Mouse (Mus musculus) olfactory bulb, adult 2 months (tissue): ENCODE results near the gene Siglecg. TPM values are rescaled to one million over a fixed set of nuclear protein-coding genes. Genes with fewer than 3 reads are reported as not detected.
"Not testable (repeated sequence)": the region's sequence is repeated elsewhere in the genome, so short reads cannot be mapped to it uniquely, and the experiment has no call there.

Source experiments
- H3K27ac ChIP-seq: fragments of 200-500 bp; 2 replicates; pipeline ENCODE4 v1.5.1; 2012; ENCODE audit warnings: low read depth, low read length; ENCODE audit not compliant: insufficient read depth
- H3K4me1 ChIP-seq: fragments of 200-500 bp; 2 replicates; pipeline ENCODE4 v1.6.1; 2012; ENCODE audit warnings: low read length; ENCODE audit not compliant: control insufficient read depth, insufficient read depth
- H3K4me3 ChIP-seq: fragments of 200-500 bp; 2 replicates; pipeline ENCODE4 v1.5.1; 2012; ENCODE audit warnings: mild to moderate bottlenecking, low read depth, low read length, moderate library complexity; ENCODE audit not compliant: insufficient read depth
- CTCF ChIP-seq: fragments of 200-500 bp; IDR thresholded peaks from 2 replicates; pipeline ENCODE4 v1.5.1; 2012; ENCODE audit warnings: low read depth, mild to moderate bottlenecking, low read length, moderate library complexity; ENCODE audit not compliant: insufficient read depth
- POLR2A ChIP-seq: fragments of 200-500 bp; IDR thresholded peaks from 2 replicates; pipeline ENCODE4 v1.6.1; 2012; ENCODE audit warnings: mild to moderate bottlenecking, low read depth, low read length, moderate library complexity; ENCODE audit not compliant: insufficient read depth
- WGBS: fragments of 180-500 bp; shearing (Covaris S2); methylation state at CpG from one replicate; pipeline ENCODE4 v1.1.7; 2018; 5-methylcytosine and 5-hydroxymethylcytosine counted together
- polyA plus RNA-seq: library from polyadenylated mRNA; stranded (reverse); fragments of >200 nt; gene quantifications from 2 replicates; pipeline ENCODE4 v1.2.4, GENCODE M21; 2012; ENCODE audit warnings: low replicate concordance; ENCODE audit not compliant: missing spikeins, insufficient read depth, insufficient read length

The Siglecg gene
- not detected in 2 replicates for polyA plus RNA-seq

DNA sequence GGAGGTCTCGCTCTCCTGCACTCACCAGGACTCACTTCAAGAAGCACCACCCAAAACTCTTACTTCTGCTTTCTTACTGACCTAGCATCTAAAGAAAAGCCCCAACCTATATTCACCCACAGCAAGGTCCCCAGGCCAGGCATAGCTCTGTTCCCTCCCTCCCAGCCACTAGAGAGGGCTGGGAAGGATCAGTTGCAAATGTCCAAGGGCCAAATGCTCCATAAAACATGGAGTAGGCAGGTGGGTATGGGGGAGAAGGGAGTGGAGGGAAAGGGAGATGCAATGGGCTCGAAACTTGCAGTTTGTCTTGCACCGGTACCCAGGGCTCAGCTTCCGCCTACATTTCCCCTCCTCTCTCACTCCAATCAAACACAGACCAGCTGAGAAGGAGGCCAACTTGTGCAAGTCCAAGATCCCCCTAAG, at the start of gene Siglecg:
Gene Siglecg (plus strand): TSS at position 74 of the 423 bp plus-strand sequence.
- no peak within 1 kb of the TSS for H3K4me3 ChIP-seq
- WGBS: 78% methylated on average over 4 of the region's 4 CpGs
- no peak within 1 kb of the TSS for H3K27ac ChIP-seq
- TF ChIP-seq POLR2A: no peak
- no peak for TF ChIP-seq CTCF
- no peaks in the 10 kb centered on the region for H3K4me1 ChIP-seq

DNA sequence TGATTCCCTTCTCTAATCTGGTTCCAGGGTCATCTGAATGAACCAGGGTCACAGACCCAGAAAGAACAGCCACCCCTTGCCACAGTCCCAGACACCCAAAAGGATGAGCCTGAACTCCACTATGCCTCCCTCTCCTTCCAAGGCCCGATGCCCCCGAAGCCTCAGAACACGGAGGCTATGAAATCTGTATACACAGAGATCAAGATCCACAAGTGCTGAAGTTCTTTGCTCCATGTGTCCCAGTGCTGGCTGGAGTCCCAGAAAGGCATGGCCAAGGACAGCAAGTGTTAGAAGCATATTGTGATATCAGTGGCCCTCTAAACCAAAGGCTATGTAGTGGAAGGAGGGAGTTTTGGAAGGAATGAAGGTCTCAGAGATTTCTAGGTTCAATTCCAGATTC, 49.4 kb upstream of the Siglecg start:
- no peak overlapping the region for H3K27ac ChIP-seq
- peaks cover 2% of the 10 kb centered on the region; the same call in 1 of the 2 replicates for H3K4me1 ChIP-seq
- WGBS: 85% methylated on average over 3 of the region's 3 CpGs
- no peak overlapping the region for H3K4me3 ChIP-seq
- no peak for TF ChIP-seq POLR2A
- TF ChIP-seq CTCF: no peak

DNA sequence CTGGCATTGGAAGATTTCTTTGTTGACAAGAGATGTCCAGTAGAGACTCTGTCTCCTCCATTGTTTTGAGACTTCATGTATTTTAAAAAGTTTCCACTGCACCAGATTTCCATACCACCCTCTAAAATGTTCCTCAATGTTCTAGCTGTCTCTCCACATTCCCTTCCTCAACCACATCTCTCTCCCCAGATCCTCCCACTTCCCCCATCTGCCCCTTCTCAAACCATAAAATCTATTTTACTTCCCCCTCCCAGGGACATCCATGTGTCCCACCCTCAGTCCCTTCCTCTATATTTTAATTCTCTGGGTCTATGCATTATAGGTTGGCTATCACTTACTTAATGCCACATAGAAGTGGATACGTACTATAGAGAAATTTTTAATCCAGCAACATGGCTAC, 46.6 kb upstream of the Siglecg start:
- 95% methylated on average over 1 of the region's 1 CpGs for WGBS
- no peak overlapping the region for H3K4me3 ChIP-seq
- no peaks in the 10 kb centered on the region for H3K4me1 ChIP-seq
- no peak for TF ChIP-seq CTCF
- no peak for TF ChIP-seq POLR2A
- no peak overlapping the region for H3K27ac ChIP-seq

DNA sequence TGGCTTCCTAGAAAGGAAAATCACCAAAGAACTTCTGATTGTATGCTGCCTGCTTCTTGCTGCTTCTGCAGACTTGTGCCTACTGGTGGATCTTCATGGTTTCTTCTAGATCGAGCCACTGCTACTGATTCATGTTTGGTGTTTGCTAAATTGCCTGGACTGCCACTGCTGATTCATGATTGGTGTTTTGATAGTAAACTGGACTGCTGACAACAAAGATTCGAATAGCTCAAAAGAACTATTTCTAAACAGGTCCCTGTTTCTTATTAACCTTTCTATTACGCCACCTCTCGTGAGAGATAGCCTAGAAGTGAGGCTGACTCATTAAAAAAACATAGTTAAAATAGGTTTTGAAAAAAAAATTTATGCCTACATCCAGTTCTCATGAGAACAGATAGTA, 46.0 kb upstream of the Siglecg start:
- no peak overlapping the region for H3K27ac ChIP-seq
- H3K4me1 ChIP-seq: no peaks in the 10 kb centered on the region
- WGBS: 72% methylated on average over 4 of the region's 4 CpGs
- TF ChIP-seq CTCF: no peak
- TF ChIP-seq POLR2A: no peak
- H3K4me3 ChIP-seq: no peak overlapping the region

DNA sequence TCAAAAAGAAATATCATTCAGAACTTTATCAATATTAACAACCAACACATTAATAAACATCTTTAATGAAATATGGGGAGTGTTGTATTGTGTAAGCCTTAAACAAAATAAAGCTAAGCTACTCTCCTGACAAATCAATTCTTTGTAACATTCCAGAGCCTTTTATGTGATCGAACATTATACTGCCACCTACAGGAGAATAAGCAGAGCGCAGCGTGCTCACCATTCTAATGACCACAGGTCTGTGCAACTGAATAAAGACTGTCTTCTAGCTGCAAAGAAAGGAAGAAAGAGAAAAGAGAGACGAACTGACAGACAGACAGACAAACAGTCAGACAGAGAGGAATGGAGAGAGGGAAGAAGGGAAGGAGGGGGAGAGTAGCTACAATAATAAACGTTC, 29.8 kb upstream of the Siglecg start:
- no peak overlapping the region for H3K27ac ChIP-seq
- no peaks in the 10 kb centered on the region for H3K4me1 ChIP-seq
- TF ChIP-seq POLR2A: no peak
- no peak for TF ChIP-seq CTCF
- H3K4me3 ChIP-seq: no peak overlapping the region
- 7% methylated on average over 5 of the region's 5 CpGs for WGBS

DNA sequence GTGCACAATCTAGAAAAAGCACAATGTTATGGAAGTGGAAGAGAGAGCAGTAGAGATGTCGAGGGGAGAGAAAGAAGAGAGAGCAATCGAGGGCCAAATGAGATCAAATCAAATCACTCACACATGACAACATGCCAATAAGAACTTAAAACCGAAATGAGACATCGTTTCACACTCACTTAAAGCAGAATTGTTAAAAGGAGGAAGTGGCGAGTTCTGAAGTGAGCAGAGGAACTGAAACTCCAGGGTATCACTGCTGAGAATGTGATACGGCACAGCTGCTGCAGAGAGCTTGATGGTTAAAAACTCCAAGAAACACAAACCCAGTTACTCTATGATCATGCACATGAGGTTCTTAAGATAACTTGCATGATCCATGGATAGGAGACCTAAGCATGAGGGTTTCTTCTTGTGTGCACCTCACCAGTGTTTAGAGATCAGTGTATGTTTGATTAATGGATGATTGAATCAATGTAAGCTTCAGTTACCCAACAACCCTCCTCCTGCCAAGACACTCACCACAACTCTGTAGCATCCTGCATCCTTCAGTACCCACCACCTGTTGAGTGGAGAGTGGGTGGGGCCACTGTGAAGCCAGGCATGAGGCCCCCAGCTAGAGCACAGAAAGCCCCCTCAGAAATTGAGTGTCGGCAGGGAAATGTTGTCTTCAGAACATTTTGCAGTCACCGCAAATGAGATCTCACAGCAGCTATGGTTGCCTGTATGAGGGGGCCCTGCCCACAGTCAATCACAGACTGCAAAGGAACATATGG, 15.5 kb upstream of the Siglecg start:
- H3K27ac ChIP-seq: no peak overlapping the region
- no peak overlapping the region for H3K4me3 ChIP-seq
- WGBS: 76% methylated on average over 8 of the region's 8 CpGs
- H3K4me1 ChIP-seq: no peaks in the 10 kb centered on the region
- TF ChIP-seq POLR2A (no peak), CTCF (no peak)

DNA sequence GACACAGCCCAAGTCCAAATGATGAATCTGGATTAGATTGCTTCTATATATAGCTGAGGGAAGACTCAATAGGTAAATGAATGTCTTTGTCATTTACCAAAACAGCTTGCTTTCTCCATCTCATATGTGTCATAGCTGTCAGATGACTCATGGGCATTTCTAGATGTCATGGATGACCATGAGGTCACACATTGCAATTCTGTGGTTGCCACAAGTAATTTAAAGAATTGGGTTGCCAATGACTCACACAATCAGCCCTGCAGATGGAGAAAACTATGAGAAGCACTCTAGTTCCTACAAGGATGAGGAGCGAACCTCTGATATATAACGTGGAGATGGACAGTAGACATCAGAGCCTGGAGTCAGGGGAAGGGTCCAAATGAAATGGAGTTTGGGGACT, 8.5 kb upstream of the Siglecg start:
- 90% methylated on average over 2 of the region's 2 CpGs for WGBS
- TF ChIP-seq POLR2A (no peak), CTCF (no peak)
- Histone ChIP-seq H3K4me3 (no peak overlapping the region), H3K4me1 (no peaks in the 10 kb centered on the region), H3K27ac (no peak overlapping the region)

DNA sequence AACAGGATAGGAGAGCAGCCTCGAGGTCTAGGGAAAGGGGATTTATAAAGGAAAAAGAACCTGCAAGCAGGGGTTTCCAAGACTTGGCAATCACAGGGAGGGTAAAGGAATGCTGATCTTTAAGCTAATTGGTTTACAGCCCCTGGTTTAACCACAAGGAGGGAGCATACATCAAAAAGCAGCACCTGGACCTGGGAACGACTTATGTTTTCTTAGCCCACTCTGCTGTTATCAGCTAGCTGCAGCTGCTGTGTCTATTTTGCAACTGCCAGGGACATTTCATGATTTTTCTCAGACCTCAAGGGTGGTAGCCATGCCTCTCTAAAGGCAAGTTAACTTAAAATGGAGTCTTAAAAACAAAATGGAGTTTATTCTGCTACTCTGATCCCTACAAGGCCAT, 5.3 kb upstream of the Siglecg start:
- no peaks in the 10 kb centered on the region for H3K4me1 ChIP-seq
- TF ChIP-seq CTCF (no peak), POLR2A (no peak)
- 48% methylated on average over 2 of the region's 2 CpGs for WGBS
- no peak overlapping the region for H3K27ac ChIP-seq
- no peak overlapping the region for H3K4me3 ChIP-seq

DNA sequence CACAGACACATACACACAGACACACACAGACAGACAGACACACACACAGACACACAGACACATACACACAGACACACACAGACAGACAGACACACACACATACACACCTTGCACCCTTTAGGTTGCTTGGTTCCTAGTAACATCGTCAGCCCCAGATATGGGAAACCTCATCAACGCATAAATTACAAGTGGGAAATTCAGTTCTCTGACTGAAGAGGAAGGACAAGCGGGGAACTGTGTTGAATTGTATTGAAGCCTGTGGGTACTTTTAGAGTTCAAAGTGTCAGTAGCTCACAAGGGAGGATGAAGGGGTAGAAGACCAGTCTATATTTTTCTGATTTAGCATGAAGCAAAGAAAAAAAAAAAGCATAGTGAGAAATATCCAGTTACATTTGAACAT, 431 bp upstream of the Siglecg start:
- 81% methylated on average over 3 of the region's 3 CpGs for WGBS
- Histone ChIP-seq H3K4me3 (no peak overlapping the region), H3K4me1 (no peaks in the 10 kb centered on the region), H3K27ac (no peak overlapping the region)
- no peak for TF ChIP-seq CTCF
- no peak for TF ChIP-seq POLR2A

DNA sequence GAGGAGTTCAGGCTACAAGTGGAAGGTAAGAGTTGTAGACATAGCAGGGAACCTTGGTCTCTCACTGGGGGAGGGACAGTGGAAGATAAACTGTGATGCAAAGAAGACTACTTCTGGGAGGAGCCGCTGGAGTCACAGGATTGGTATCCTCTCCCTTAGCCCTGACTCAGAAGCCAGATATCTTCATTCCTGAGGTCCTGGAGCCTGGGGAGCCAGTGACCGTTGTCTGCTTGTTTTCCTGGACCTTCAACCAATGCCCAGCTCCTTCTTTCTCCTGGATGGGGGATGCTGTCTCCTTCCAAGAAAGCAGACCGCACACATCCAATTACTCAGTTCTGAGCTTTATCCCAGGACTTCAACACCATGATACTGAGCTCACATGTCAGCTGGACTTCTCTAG, 1.1 kb downstream of the Siglecg start:
- Histone ChIP-seq H3K4me3 (no peak overlapping the region), H3K27ac (no peak overlapping the region), H3K4me1 (no peaks in the 10 kb centered on the region)
- 84% methylated on average over 3 of the region's 3 CpGs for WGBS
- TF ChIP-seq CTCF (no peak), POLR2A (no peak)

DNA sequence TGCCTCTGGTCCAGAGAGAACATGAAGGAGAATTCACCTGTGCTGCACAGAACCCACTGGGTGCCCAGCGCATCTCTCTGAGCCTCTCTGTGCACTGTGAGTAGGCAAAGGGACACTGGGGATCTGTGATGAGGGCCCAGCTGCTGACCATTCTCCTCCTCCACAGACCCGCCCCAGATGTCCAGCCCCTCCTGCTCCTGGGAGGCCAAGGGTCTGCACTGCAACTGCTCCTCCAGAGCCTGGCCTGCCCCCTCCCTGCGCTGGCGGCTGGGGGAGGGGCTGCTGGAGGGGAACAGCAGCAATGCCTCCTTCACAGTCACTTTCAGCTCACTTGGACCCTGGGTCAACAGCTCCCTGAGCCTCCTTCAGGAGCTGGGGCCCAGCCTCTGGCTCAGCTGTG, 3.7 kb downstream of the Siglecg start:
- 40% methylated on average over 4 of the region's 4 CpGs for WGBS
- not testable (repeated sequence) for H3K27ac ChIP-seq

More for the DNA sequence above, 3.7 kb downstream of the Siglecg start:
- not testable (repeated sequence) for H3K4me3 ChIP-seq, H3K4me1 ChIP-seq
